Mouse (Mus musculus) midbrain, embryonic 11.5 days (tissue): ENCODE results near the gene Sstr3. TPM values are rescaled to one million over a fixed set of nuclear protein-coding genes. Genes with fewer than 3 reads are reported as not detected.
A peak's percentile ranks its signal among the peaks of the same experiment; 100 is the strongest.

Experiments
- ATAC-seq: fragments of 200-750 bp; cut with Nextera tagmentation; 2 replicates; pipeline ENCODE4 v1.8.0; 2017; ENCODE audit warnings: moderate TSS enrichment, moderate library complexity; ENCODE audit not compliant: low FRiP score
- DNase-seq: peaks from one replicate; pipeline ENCODE4 v3.0.0; 2015; ENCODE audit warnings: low spot score; ENCODE audit errors: missing footprints
- H3K27ac ChIP-seq: fragments of 300-500 bp; sonication (generic); 2 replicates; pipeline ENCODE4 v1.5.1; 2014; ENCODE audit warnings: low read depth, low read length
- H3K27me3 ChIP-seq: fragments of 300-500 bp; sonication (generic); 2 replicates; pipeline ENCODE4 v1.6.1; 2014; ENCODE audit warnings: mild to moderate bottlenecking, low read length, moderate library complexity, mixed read lengths; ENCODE audit not compliant: control insufficient read depth, insufficient read depth
- H3K36me3 ChIP-seq: fragments of 300-500 bp; sonication (generic); 2 replicates; pipeline ENCODE4 v1.6.1; 2014; ENCODE audit warnings: mild to moderate bottlenecking, low read length, moderate library complexity, mixed read lengths; ENCODE audit not compliant: control insufficient read depth, insufficient read depth
- H3K4me1 ChIP-seq: fragments of 300-500 bp; sonication (generic); 2 replicates; pipeline ENCODE4 v1.6.1; 2014; ENCODE audit warnings: low read length; ENCODE audit not compliant: control insufficient read depth, insufficient read depth
- H3K4me2 ChIP-seq: fragments of 300-500 bp; sonication (generic); 2 replicates; pipeline ENCODE4 v1.6.1; 2014; ENCODE audit warnings: mild to moderate bottlenecking, moderate library complexity
- H3K4me3 ChIP-seq: fragments of 300-500 bp; sonication (generic); 2 replicates; pipeline ENCODE4 v1.5.1; 2014; ENCODE audit warnings: low read depth, low read length
- H3K9ac ChIP-seq: fragments of 300-500 bp; sonication (generic); 2 replicates; pipeline ENCODE4 v1.6.1; 2014; ENCODE audit warnings: low read length
- H3K9me3 ChIP-seq: fragments of 300-500 bp; sonication (generic); 2 replicates; pipeline ENCODE4 v1.6.1; 2016; ENCODE audit warnings: low read length; ENCODE audit not compliant: control insufficient read depth
- WGBS: fragments of 180-500 bp; shearing (Covaris S2); extraction: QIAGEN DNeasy Blood & Tissue Kit; methylation state at CpG from one replicate; pipeline ENCODE4 v1.1.7; 2014; 5-methylcytosine and 5-hydroxymethylcytosine counted together
- polyA plus RNA-seq: library from polyadenylated mRNA; unstranded; fragments of >200 nt; fragmentation: Nextera tagmentation; extraction: Ambion mirVana; gene quantifications from 2 replicates; pipeline ENCODE4 v1.2.1, GENCODE M21; 2014

Gene Sstr3
- polyA plus RNA-seq, 1 experiment from 2014 or later, result not detected

DNA sequence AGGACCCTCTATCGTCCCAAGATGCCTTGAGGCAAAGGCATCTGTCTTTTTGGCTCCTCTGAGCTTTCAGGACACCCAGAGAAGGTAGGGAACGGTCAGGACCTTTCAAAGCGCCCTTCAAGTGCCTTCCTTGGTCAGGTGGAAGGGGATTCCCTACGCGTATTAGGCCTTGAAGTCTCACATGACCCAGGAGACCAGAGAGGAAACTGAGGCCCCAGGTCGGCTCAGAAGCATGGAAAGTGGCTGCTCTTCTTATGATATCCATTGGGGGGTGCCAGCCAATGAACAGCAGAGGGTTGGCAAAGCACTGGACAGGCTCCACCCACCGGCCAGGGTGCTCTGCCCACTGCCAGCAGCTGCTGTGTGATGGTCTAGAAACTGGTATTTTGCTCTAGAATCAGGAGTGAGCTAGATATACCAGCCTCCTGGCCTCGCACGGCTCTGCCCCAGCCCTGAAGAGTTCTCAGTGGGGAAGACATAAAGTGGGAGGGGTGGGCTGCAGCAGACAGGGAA, 23.2 kb upstream of the Sstr3 start:
- H3K36me3 ChIP-seq, result no peaks in the 10 kb centered on the region
- H3K27me3 ChIP-seq, result no peaks in the 10 kb centered on the region
- H3K9ac ChIP-seq, result no peak overlapping the region
- no peak overlapping the region for H3K27ac ChIP-seq
- ATAC-seq (no peak), DNase-seq (no peak)
- H3K4me1 ChIP-seq, result no peaks in the 10 kb centered on the region
- 70% methylated on average over 9 of the region's 9 CpGs for WGBS
- H3K4me2 ChIP-seq, result no peak overlapping the region
- no peak overlapping the region for H3K4me3 ChIP-seq
- no peaks in the 10 kb centered on the region for H3K9me3 ChIP-seq

DNA sequence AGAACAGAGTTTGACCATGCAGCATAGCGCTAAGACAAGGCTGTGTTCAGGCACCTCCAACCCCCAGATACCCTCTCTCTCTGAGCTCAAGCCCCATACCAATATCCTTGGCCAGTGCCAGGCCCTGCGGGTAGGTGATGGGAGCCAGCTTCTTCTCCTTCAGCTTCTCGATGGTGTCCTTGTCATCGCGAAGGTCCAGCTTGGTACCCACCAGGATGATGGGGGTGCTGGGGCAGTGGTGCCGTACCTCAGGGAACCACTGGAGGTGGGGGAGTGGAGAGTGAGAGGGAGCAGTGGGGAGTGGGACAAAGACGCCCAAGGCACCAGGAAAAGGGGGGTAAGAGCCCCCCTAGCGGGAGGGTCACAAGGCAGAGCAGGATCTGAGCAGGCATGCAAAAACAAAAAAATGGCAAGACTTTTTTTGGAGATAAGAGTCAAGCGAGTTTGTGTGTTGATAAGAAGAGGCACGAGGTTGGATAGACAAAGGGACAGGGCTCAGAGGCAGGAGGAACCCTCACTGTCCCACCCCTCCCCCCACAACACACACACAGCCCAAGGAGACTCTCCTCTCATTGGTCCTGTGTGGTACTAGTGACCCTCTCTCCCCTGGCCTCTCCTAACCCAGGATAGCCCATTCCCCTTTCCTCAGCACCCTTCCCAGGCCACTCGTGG, 20.4 kb upstream of the Sstr3 start:
- H3K36me3 ChIP-seq, result no peaks in the 10 kb centered on the region
- H3K9me3 ChIP-seq, result no peaks in the 10 kb centered on the region
- no peak for ATAC-seq
- WGBS, result 77% methylated on average over 11 of the region's 11 CpGs
- H3K4me3 ChIP-seq, result no peak overlapping the region
- no peaks in the 10 kb centered on the region for H3K27me3 ChIP-seq
- DNase-seq, result no peak
- no peak overlapping the region for H3K9ac ChIP-seq
- H3K4me2 ChIP-seq, result no peak overlapping the region
- H3K27ac ChIP-seq, result no peak overlapping the region
- no peaks in the 10 kb centered on the region for H3K4me1 ChIP-seq

DNA sequence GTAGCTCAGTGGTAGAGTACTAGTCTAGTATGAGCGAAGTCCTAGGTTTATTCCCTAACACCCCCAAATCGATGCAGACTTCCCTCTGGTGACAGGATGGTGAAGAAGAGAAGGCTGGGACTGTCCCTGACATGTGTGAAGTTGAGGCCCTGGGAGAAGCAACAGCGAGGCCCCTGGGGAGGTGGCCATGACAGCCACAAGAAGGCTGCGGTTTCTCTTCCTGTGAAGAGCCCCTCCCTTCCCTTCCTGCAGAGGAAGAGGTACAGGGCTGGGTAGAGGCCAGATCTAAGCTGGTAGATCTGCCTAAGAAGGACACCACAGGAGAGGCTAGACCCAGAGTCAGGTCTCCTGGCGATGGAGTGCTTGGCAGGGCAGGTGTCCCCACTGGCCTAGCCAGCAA, 19.5 kb upstream of the Sstr3 start:
- Histone ChIP-seq H3K27me3 (no peaks in the 10 kb centered on the region), H3K4me3 (no peak overlapping the region), H3K9me3 (no peaks in the 10 kb centered on the region), H3K9ac (no peak overlapping the region), H3K36me3 (no peaks in the 10 kb centered on the region), H3K4me1 (0 out of 2 replicates have a peak, but pooled peaks cover 2% of the 10 kb centered on the region), H3K4me2 (no peak overlapping the region), H3K27ac (no peak overlapping the region)
- no peak for DNase-seq
- WGBS, result 92% methylated on average over 5 of the region's 5 CpGs
- ATAC-seq, result no peak

DNA sequence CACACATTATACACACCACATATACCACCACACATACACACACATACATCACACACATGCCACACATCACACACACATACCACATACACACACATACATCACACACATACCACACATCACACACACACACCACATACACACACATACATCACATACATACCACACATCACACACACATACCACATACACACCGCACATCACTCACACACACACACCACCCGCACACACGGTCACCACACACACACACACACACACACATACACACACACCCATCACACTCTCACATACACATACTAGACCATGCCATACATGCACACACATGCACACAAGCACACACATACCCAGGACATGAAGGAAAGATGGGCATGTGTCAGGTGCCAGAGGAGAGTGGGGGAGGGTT, 18.9 kb upstream of the Sstr3 start:
- Histone ChIP-seq H3K4me2 (no peak overlapping the region), H3K27ac (no peak overlapping the region), H3K4me1 (0 out of 2 replicates have a peak, but pooled peaks cover 2% of the 10 kb centered on the region), H3K36me3 (no peaks in the 10 kb centered on the region), H3K9ac (no peak overlapping the region), H3K4me3 (no peak overlapping the region), H3K27me3 (no peaks in the 10 kb centered on the region), H3K9me3 (no peaks in the 10 kb centered on the region)
- 91% methylated on average over 3 of the region's 3 CpGs for WGBS
- ATAC-seq, result no peak
- DNase-seq, result no peak

DNA sequence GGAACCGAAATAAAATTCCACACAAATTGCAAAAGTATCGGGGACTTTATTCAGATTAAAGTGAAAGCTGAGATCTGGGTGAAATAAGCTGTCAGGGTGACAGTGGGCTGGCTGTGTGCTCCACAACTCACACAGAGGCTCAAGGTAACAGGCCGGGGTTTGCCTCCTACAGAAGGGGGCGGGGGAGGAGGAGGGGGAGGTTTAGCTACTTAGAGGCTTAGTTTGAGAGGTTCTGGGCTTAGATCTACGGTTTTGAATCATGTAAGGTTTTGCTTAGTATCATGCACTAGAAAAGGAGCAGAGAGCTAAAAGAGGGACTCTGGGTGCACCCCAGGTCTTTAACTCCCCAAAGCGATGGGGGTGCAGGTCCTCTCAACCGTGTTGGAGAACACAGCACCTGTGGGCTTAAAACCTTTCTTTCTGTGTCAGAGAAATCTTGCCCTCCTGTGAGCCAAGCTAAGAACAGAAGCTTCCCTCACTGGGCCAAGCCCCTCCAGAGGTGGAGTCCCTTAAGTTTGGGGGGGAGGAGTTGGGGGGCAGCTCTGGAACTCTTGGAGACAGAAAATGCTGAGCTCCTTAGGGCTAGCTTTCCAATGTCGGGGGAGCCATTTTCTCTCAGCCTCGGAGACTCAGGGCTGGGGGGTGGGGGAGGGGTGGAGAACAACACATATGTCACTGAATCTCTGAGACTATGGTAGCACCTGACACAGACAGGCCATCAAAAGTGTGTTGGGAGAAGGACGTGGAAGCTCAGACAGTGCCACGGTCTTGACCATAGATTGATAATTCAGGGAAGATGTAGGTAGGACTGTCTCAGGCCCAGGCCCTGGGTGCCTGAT, 14.9 kb upstream of the Sstr3 start:
- no peaks in the 10 kb centered on the region for H3K27me3 ChIP-seq
- H3K27ac ChIP-seq, result no peak overlapping the region
- H3K4me3 ChIP-seq, result no peak overlapping the region
- H3K9ac ChIP-seq, result no peak overlapping the region
- no peak overlapping the region for H3K4me2 ChIP-seq
- no peaks in the 10 kb centered on the region for H3K36me3 ChIP-seq
- ATAC-seq (no peak), DNase-seq (no peak)
- H3K4me1 ChIP-seq, result 0 out of 2 replicates have a peak, but pooled peaks cover 2% of the 10 kb centered on the region
- 52% methylated on average over 11 of the region's 11 CpGs for WGBS
- H3K9me3 ChIP-seq, result no peaks in the 10 kb centered on the region

DNA sequence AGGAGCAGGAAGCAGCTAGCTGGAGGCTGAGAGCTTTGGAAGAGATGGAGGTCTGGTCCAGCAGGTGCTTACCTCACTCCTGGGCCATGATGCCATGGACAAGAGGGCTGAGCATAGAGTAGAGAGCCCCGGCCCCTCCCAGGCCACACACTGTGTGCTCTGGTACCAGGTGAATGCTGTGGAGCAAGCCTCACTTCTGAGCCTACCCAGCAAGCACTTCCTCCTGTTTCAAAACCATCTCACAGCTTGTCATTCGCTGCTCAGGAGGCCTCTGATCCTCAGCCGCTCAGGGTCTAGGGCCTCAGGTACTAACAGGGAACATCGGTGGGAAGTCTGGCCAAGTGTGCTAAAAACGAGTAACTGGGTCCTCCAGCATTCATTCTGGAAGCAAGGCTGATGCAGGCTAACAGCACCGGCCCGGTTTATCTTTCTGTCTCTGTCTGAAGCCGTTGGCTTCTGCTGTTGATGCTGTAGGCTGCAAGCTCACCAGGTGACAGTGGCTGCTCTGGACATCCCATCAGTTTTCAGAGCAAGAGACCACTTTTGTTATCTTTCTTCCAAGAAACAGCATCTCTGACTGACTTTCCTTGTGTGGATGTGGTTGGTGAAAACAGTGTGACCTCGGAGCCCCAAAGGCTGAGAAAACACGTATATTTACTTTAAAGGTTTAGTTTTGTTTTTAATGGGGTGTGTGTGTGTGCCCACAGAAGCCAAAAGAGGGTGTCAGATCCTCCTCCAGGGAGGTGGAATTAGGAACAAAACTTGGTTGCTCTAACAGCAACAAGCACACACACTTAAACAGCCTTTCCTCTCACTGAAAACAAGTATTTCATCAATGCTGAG, 13.4 kb upstream of the Sstr3 start:
- Histone ChIP-seq H3K9me3 (no peaks in the 10 kb centered on the region), H3K27ac (no peak overlapping the region), H3K4me1 (0 out of 2 replicates have a peak, but pooled peaks cover 2% of the 10 kb centered on the region), H3K4me2 (no peak overlapping the region), H3K36me3 (no peaks in the 10 kb centered on the region), H3K9ac (no peak overlapping the region), H3K4me3 (no peak overlapping the region), H3K27me3 (no peaks in the 10 kb centered on the region)
- 70% methylated on average over 10 of the region's 10 CpGs for WGBS
- DNase-seq (no peak), ATAC-seq (no peak)

DNA sequence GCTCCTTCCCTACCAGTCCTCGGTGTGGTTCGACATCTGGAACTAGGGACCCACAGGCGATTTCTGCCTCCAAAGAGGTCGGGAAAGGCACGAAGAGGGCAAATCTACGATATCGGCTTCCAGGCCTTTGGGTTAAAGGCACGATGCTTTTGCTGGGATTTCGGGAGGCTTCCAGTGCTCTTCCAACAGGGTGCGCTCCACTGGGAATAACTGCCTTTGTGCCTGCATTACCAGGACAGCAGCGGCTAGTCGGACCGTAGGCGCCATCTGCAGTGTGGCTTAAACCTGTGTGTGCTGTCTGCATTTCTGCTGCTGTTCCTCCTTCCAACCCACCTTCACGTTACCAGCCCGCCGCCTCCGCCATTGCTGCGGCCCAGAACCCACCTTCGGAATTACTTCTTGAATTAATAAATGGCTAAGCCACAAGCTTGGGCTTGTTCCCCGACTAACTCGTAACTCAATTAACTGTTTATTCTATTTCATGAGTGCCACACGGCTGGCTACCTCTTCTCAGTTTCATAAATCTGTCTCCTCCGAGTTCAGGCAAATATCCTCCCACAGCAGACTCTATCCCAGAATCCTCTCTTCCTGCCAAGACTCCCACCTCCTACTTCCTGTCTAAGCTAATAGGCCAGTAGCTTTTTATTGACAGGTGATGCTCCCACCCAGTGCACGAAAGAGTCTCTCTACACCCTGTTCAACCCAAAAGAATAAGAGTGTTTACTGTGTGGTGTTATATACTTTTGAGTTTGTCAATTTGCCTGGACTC, 10.2 kb upstream of the Sstr3 start:
- Histone ChIP-seq H3K27me3 (no peaks in the 10 kb centered on the region), H3K4me3 (no peak overlapping the region), H3K27ac (no peak overlapping the region), H3K36me3 (no peaks in the 10 kb centered on the region), H3K9ac (no peak overlapping the region), H3K9me3 (no peaks in the 10 kb centered on the region), H3K4me1 (0 out of 2 replicates have a peak, but pooled peaks cover 2% of the 10 kb centered on the region), H3K4me2 (no peak overlapping the region)
- no peak for DNase-seq
- WGBS, result 65% methylated on average over 25 of the region's 25 CpGs
- ATAC-seq, result no peak

DNA sequence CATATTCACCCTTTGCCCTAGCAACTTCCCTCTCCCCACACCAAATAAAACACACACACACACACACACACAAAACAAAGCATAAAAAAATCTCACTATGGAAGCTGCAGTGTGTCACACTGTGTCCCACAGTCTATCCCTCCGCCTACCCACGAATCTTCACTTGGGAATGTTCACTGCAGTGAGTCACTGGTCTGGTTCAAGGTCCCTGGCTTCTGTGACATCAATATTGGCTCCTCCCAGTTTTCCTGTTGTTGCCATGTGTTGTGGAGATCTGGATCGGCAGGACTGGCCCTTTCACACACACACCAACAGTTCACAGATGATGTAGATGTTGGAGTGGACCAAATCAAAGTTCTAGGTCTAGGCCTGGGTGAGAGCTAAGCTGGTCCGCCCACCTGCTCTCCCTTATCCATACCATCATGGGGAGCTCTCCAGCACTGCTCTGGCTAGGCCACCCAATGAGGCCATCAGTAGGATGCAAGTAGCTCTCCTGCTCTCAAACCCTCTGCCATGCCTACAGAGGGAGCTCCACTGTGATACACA, 4.8 kb upstream of the Sstr3 start:
- Histone ChIP-seq H3K9me3 (no peaks in the 10 kb centered on the region), H3K27ac (no peak overlapping the region), H3K9ac (no peak overlapping the region), H3K4me3 (no peak overlapping the region), H3K4me1 (peaks cover 8% of the 10 kb centered on the region), H3K4me2 (no peak overlapping the region), H3K36me3 (no peaks in the 10 kb centered on the region), H3K27me3 (no peaks in the 10 kb centered on the region)
- DNase-seq (peak; percentile 67), ATAC-seq (no peak)
- 75% methylated on average over 4 of the region's 4 CpGs for WGBS
